Mouse (Mus musculus) G1E (cell line): ENCODE results near the gene Ppil6. TPM values are rescaled to one million over a fixed set of nuclear protein-coding genes. Genes with fewer than 3 reads are reported as not detected.

Source experiments
- ATAC-seq: 2 replicates; pipeline ENCODE4 v1.8.0; 2016; ENCODE audit warnings: mild to moderate bottlenecking; ENCODE audit not compliant: insufficient number of reproducible peaks, poor library complexity, low FRiP score, severe bottlenecking; ENCODE audit errors: extremely low read depth
- DNase-seq: peaks from one replicate; pipeline ENCODE4 v3.0.0; 2012; ENCODE audit warnings: low spot score
- H3K27me3 ChIP-seq: 2 replicates; pipeline ENCODE4 v1.6.1; 2012; ENCODE audit warnings: mild to moderate bottlenecking, low read length, inconsistent platforms; ENCODE audit not compliant: insufficient read depth
- H3K36me3 ChIP-seq: replicated peaks from 2 replicates; pipeline ENCODE3; 2012; ENCODE audit warnings: mild to moderate bottlenecking, inconsistent platforms
- H3K4me1 ChIP-seq: 2 replicates; pipeline ENCODE4 v1.6.1; 2012; ENCODE audit warnings: low read depth, low read length, inconsistent platforms, mixed read lengths; ENCODE audit not compliant: insufficient read depth
- H3K4me3 ChIP-seq: 2 replicates; pipeline ENCODE4 v1.5.1; 2012; ENCODE audit warnings: low read depth, mild to moderate bottlenecking, inconsistent platforms, low read length, moderate library complexity, mixed read lengths
- H3K9me3 ChIP-seq: replicated peaks from 2 replicates; pipeline ENCODE4 v1.6.1; 2012; ENCODE audit warnings: inconsistent platforms
- CTCF ChIP-seq: IDR thresholded peaks from 2 replicates; pipeline ENCODE4 v1.5.1; 2012; ENCODE audit warnings: low read depth, low read length, inconsistent platforms, mixed read lengths
- GATA1 ChIP-seq: IDR thresholded peaks from 2 replicates; pipeline ENCODE4 v1.6.1; 2012; ENCODE audit warnings: borderline replicate concordance, low read length, inconsistent platforms, mixed read lengths
- GATA2 ChIP-seq: IDR thresholded peaks from 2 replicates; pipeline ENCODE4 v1.6.1; 2012; ENCODE audit warnings: low read depth, low read length, inconsistent platforms, borderline replicate concordance
- POLR2AphosphoS5 ChIP-seq: IDR thresholded peaks from 2 replicates; pipeline ENCODE4 v1.6.1; 2012; ENCODE audit warnings: low read depth, low read length, inconsistent platforms; ENCODE audit not compliant: insufficient replicate concordance
- TAL1 ChIP-seq: conservative IDR thresholded peaks from 2 replicates; pipeline ENCODE4 v1.6.1; 2012; ENCODE audit warnings: low read depth, low read length, inconsistent platforms, mixed read lengths
- polyA plus RNA-seq: library from polyadenylated mRNA; stranded (reverse); fragments of >175 nt; gene quantifications from 2 replicates; pipeline ENCODE4 v1.2.3, GENCODE M21; 2012
- total RNA-seq, 2 experiments: library from RNA; stranded (forward) in 1 of 2; stranded (reverse) in 1 of 2; fragments of 200-1000 nt in 1 of 2; fragments of >200 nt in 1 of 2; fragmentation: Nextera tagmentation in 1 of 2; gene quantifications; 2 replicates each; pipeline ENCODE4 v1.2.3; 2014 to 2017

Gene Ppil6
- total and polyA plus RNA-seq, 3 experiments, result 0.14 to 0.16 TPM; not detected in 1

- no peak; the same call in 1 of the 2 replicates for ATAC-seq
- no peaks in the 10 kb centered on the region for H3K9me3 ChIP-seq
Observed at GRCm38 (mm10) chr10:41477278-41478181, 12.7 kb upstream of the Ppil6 start.

GRCm38 (mm10) chr10:41479961-41480360 lies 10.3 kb upstream of the Ppil6 start:
- ATAC-seq, result no peak
- no peak for DNase-seq
- TF ChIP-seq POLR2AphosphoS5 (no peak), TAL1 (no peak)
- H3K4me1 ChIP-seq, result peaks cover 78% of the 10 kb centered on the region
- peaks cover 73% of the 10 kb centered on the region for H3K36me3 ChIP-seq
- no peak overlapping the region for H3K4me3 ChIP-seq
- no peaks in the 10 kb centered on the region; the same call in 1 of the 2 replicates for H3K27me3 ChIP-seq
- no peaks in the 10 kb centered on the region for H3K9me3 ChIP-seq

More at GRCm38 (mm10) chr10:41477278-41478181, 12.7 kb upstream of the Ppil6 start:
- Histone ChIP-seq H3K36me3 (peaks cover 49% of the 10 kb centered on the region), H3K27me3 (no peaks in the 10 kb centered on the region), H3K4me1 (peaks cover 97% of the 10 kb centered on the region), H3K4me3 (peak overlapping the region; percentile 77)
- DNase-seq, result peak; percentile 68
- no peak for TF ChIP-seq POLR2AphosphoS5
- no peak for TF ChIP-seq TAL1
- no peak for TF ChIP-seq GATA1
- TF ChIP-seq CTCF, result no peak
- no peak for TF ChIP-seq GATA2

GRCm38 (mm10) chr10:41480938-41481880 lies 9.0 kb upstream of the Ppil6 start:
- peaks cover 66% of the 10 kb centered on the region for H3K4me1 ChIP-seq
- peak overlapping the region; percentile 36; the same call in 1 of the 2 replicates for H3K4me3 ChIP-seq
- ATAC-seq (peak; percentile 46; the same call in 1 of the 2 replicates), DNase-seq (peak; percentile 47)
- TF ChIP-seq GATA1, result no peak
- no peak for TF ChIP-seq GATA2
- TF ChIP-seq TAL1, result no peak
- no peak for TF ChIP-seq CTCF
- TF ChIP-seq POLR2AphosphoS5, result no peak
- no peaks in the 10 kb centered on the region; the same call in 1 of the 2 replicates for H3K27me3 ChIP-seq
- H3K9me3 ChIP-seq, result no peaks in the 10 kb centered on the region
- peaks cover 86% of the 10 kb centered on the region for H3K36me3 ChIP-seq

GRCm38 (mm10) chr10:41482446-41482845 lies 7.8 kb upstream of the Ppil6 start:
- Histone ChIP-seq H3K36me3 (peaks cover 98% of the 10 kb centered on the region), H3K4me3 (no peak overlapping the region), H3K9me3 (no peaks in the 10 kb centered on the region), H3K27me3 (no peaks in the 10 kb centered on the region; the same call in 1 of the 2 replicates), H3K4me1 (peaks cover 53% of the 10 kb centered on the region)
- no peak for TF ChIP-seq POLR2AphosphoS5
- no peak for TF ChIP-seq TAL1
- no peak for TF ChIP-seq GATA2
- no peak for TF ChIP-seq GATA1
- TF ChIP-seq CTCF, result no peak
- DNase-seq (no peak), ATAC-seq (no peak)

GRCm38 (mm10) chr10:41485778-41486177 lies 4.5 kb upstream of the Ppil6 start:
- TF ChIP-seq TAL1 (no peak), GATA1 (no peak), CTCF (no peak), GATA2 (no peak), POLR2AphosphoS5 (no peak)
- ATAC-seq (no peak), DNase-seq (no peak)
- Histone ChIP-seq H3K9me3 (no peaks in the 10 kb centered on the region), H3K36me3 (peaks cover 83% of the 10 kb centered on the region), H3K4me3 (no peak overlapping the region), H3K4me1 (peaks cover 48% of the 10 kb centered on the region), H3K27me3 (no peaks in the 10 kb centered on the region; the same call in 1 of the 2 replicates)
